Mouse (Mus musculus) testis, adult 2 months (tissue): ENCODE data around the gene Cd63.

ENCODE experiments used
- CTCF ChIP-seq: fragments of 200-500 bp; IDR thresholded peaks from 2 replicates; pipeline ENCODE4 v1.5.1; 2012; ENCODE audit warnings: low read depth, mild to moderate bottlenecking, inconsistent platforms, low read length, moderate library complexity; ENCODE audit not compliant: control insufficient read depth, insufficient read depth, insufficient replicate concordance
- POLR2A ChIP-seq: fragments of 200-500 bp; IDR thresholded peaks from 2 replicates; pipeline ENCODE4 v1.6.1; 2012; ENCODE audit warnings: low read depth, mild to moderate bottlenecking, inconsistent platforms, low read length, moderate library complexity; ENCODE audit not compliant: control insufficient read depth

DNA sequence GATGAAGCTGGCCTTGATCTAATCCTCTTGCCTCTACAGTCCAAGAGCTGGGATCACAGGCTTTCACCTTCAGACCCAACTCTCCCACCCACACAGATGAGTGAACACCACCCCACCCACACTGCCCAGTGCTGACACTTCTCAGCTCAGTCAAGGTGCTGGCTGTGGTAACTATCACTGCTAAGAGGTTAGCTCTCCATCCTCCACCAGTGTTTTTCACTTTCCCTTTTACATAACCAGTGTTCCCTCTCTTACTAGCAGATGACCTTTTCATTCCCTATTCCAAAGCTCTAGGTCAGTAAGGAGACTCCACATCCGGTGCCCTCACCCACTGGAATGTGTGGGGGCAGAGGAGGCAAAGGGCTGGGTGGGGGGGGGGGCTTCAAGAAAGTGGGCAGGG, 20.5 kb downstream of the Cd63 start:
- TF ChIP-seq CTCF (no peak), POLR2A (no peak)
